Mouse (Mus musculus) erythroblast, embryonic 14.5 days (primary cell): ENCODE data around the gene Dip2c.

Source experiments
- GATA1 ChIP-seq: IDR thresholded peaks from 2 replicates; pipeline ENCODE4 v1.6.1; 2012; ENCODE audit warnings: low read length, inconsistent platforms, mixed read lengths
- TAL1 ChIP-seq: IDR thresholded peaks from 3 replicates; pipeline ENCODE4 v1.6.1; 2012; ENCODE audit warnings: low read length, inconsistent platforms, mixed read lengths

DNA sequence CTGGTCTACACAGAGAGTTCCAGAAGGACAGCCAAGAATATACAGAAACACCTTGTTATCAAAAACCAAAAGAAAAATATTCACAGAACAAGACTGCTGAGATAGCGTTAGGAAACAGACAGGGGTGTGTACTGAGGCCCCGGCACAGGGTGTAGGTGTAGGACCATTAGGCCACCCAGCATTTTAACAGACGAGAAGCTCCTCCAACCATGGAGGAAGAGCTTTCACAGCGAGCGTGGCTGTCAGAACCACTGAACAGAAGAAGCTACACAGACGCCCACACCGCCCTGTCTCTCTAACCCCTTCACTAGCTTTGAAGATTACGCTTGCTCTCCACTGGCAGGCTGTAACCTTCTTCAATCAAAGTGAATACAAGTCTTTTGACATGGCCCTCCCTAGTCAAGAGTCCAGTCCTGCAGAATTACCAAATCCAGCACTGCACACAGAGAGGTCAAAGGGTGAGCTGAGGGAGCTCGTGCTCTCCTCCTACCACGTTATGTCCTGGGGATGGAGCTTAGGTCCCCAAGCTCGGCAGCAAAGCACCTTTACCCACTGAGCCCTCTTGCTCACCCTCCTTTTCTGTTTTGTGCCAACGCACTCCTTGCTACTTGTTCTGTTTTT is 426.4 kb downstream of the Dip2c start:
- no peak for TF ChIP-seq TAL1
- TF ChIP-seq GATA1: no peak
